Mouse (Mus musculus): ENCODE data around the gene Atrn. TPM values are rescaled to one million over a fixed set of nuclear protein-coding genes. Genes with fewer than 3 reads are reported as not detected.

Atrn gene
- polyA plus RNA-seq, 1 experiment, result 16.4 TPM

- Histone ChIP-seq H3K4me1 (ENCODE audit: control insufficient read depth, insufficient read depth, low read length) (peaks cover 9% of the 10 kb centered on the region), H3K4me3 (replicated peaks; ENCODE audit: extremely low read depth, low read depth, low read length) (no peak overlapping the region)
- whole genome bisulfite sequencing, result 8% methylated on average over 10 of the region's 10 CpGs
- no peak for DNase-seq
- TF ChIP-seq CTCF (IDR thresholded peaks at IDR 0.05; ENCODE audit: insufficient read depth, low read length) (peak; percentile 57), POLR2A (IDR thresholded peaks at IDR 0.05; ENCODE audit: borderline replicate concordance, extremely low read depth, low read depth, low read length) (no peak)
Measured at GRCm38 (mm10) chr2:131056191-131056590, 149.9 kb downstream of the Atrn start.

GRCm38 (mm10) chr2:131058672-131059071 is 152.4 kb downstream of the Atrn start:
- DNase-seq, result no peak
- H3K4me1 ChIP-seq (ENCODE audit: control insufficient read depth, insufficient read depth, low read length), result peaks cover 9% of the 10 kb centered on the region

GRCm38 (mm10) chr2:131059377-131059776 is 153.1 kb downstream of the Atrn start:
- 15% methylated on average over 1 of the region's 1 CpGs for WGBS
- H3K4me1 ChIP-seq (ENCODE audit: control insufficient read depth, insufficient read depth, low read length), result peaks cover 3% of the 10 kb centered on the region
- TF ChIP-seq POLR2A (IDR thresholded peaks at IDR 0.05; ENCODE audit: borderline replicate concordance, extremely low read depth, low read depth, low read length) (no peak), CTCF (IDR thresholded peaks at IDR 0.05; ENCODE audit: insufficient read depth, low read length) (no peak)
- no peak overlapping the region for H3K4me3 ChIP-seq (replicated peaks; ENCODE audit: extremely low read depth, low read depth, low read length)
- DNase-seq, result peak; percentile 33

More at GRCm38 (mm10) chr2:131058672-131059071, 152.4 kb downstream of the Atrn start:
- H3K4me3 ChIP-seq (replicated peaks; ENCODE audit: extremely low read depth, low read depth, low read length), result no peak overlapping the region
- 90% methylated on average over 8 of the region's 8 CpGs for WGBS
- no peak for TF ChIP-seq CTCF (IDR thresholded peaks at IDR 0.05; ENCODE audit: insufficient read depth, low read length)
- TF ChIP-seq POLR2A (IDR thresholded peaks at IDR 0.05; ENCODE audit: borderline replicate concordance, extremely low read depth, low read depth, low read length), result no peak

GRCm38 (mm10) chr2:131059781-131060540 is 153.7 kb downstream of the Atrn start:
- Histone ChIP-seq H3K4me1 (ENCODE audit: control insufficient read depth, insufficient read depth, low read length) (peaks cover 3% of the 10 kb centered on the region), H3K4me3 (replicated peaks; ENCODE audit: extremely low read depth, low read depth, low read length) (no peak overlapping the region)
- no peak for TF ChIP-seq POLR2A (IDR thresholded peaks at IDR 0.05; ENCODE audit: borderline replicate concordance, extremely low read depth, low read depth, low read length)
- DNase-seq, result no peak
- WGBS, result 66% methylated on average over 9 of the region's 9 CpGs

- Histone ChIP-seq H3K4me3 (replicated peaks; ENCODE audit: extremely low read depth, low read depth, low read length) (no peak overlapping the region), H3K4me1 (ENCODE audit: control insufficient read depth, insufficient read depth, low read length) (no peaks in the 10 kb centered on the region; the same call in 1 of the 2 replicates)
- WGBS, result 71% methylated on average over 6 of the region's 6 CpGs
- no peak for TF ChIP-seq CTCF (IDR thresholded peaks at IDR 0.05; ENCODE audit: insufficient read depth, low read length)
- no peak for DNase-seq
Measured at GRCm38 (mm10) chr2:131060784-131061183, 154.5 kb downstream of the Atrn start.

GRCm38 (mm10) chr2:131061607-131062006 is 155.3 kb downstream of the Atrn start:
- no peak for DNase-seq
- TF ChIP-seq POLR2A (IDR thresholded peaks at IDR 0.05; ENCODE audit: borderline replicate concordance, extremely low read depth, low read depth, low read length) (no peak), CTCF (IDR thresholded peaks at IDR 0.05; ENCODE audit: insufficient read depth, low read length) (no peak)
- 54% methylated on average over 5 of the region's 5 CpGs for WGBS
- Histone ChIP-seq H3K4me1 (ENCODE audit: control insufficient read depth, insufficient read depth, low read length) (no peaks in the 10 kb centered on the region; the same call in 1 of the 2 replicates), H3K4me3 (replicated peaks; ENCODE audit: extremely low read depth, low read depth, low read length) (no peak overlapping the region)

- TF ChIP-seq CTCF (IDR thresholded peaks at IDR 0.05; ENCODE audit: insufficient read depth, low read length) (no peak), POLR2A (IDR thresholded peaks at IDR 0.05; ENCODE audit: borderline replicate concordance, extremely low read depth, low read depth, low read length) (no peak)
- WGBS, result 5% methylated on average over 22 of the region's 27 CpGs
- DNase-seq, result no peak
- Histone ChIP-seq H3K4me1 (ENCODE audit: control insufficient read depth, insufficient read depth, low read length) (no peaks in the 10 kb centered on the region; the same call in 1 of the 2 replicates), H3K4me3 (replicated peaks; ENCODE audit: extremely low read depth, low read depth, low read length) (peak within 1 kb of the TSS; percentile 25)
Measured at GRCm38 (mm10) chr2:131063404-131063864, 157.1 kb downstream of the Atrn start, which contains the start of gene Adam33. Adam33 (minus strand) TSS chr2:131063814.

GRCm38 (mm10) chr2:131066342-131066741 is 160.0 kb downstream of the Atrn start:
- TF ChIP-seq CTCF (IDR thresholded peaks at IDR 0.05; ENCODE audit: insufficient read depth, low read length) (no peak), POLR2A (IDR thresholded peaks at IDR 0.05; ENCODE audit: borderline replicate concordance, extremely low read depth, low read depth, low read length) (no peak)
- no peak overlapping the region for H3K4me3 ChIP-seq (replicated peaks; ENCODE audit: extremely low read depth, low read depth, low read length)
- WGBS, result 59% methylated on average over 9 of the region's 9 CpGs
- DNase-seq, result no peak
- no peaks in the 10 kb centered on the region for H3K4me1 ChIP-seq (ENCODE audit: control insufficient read depth, insufficient read depth, low read length)

GRCm38 (mm10) chr2:131067481-131067880 is 161.2 kb downstream of the Atrn start:
- WGBS, result 50% methylated on average over 6 of the region's 6 CpGs
- DNase-seq, result no peak

GRCm38 (mm10) chr2:131072536-131072935 is 166.2 kb downstream of the Atrn start:
- no peak for DNase-seq
- no peaks in the 10 kb centered on the region for H3K4me1 ChIP-seq (ENCODE audit: control insufficient read depth, insufficient read depth, low read length)
- 88% methylated on average over 10 of the region's 10 CpGs for WGBS
- no peak overlapping the region for H3K4me3 ChIP-seq (replicated peaks; ENCODE audit: extremely low read depth, low read depth, low read length)
- no peak for TF ChIP-seq CTCF (IDR thresholded peaks at IDR 0.05; ENCODE audit: insufficient read depth, low read length)
- TF ChIP-seq POLR2A (IDR thresholded peaks at IDR 0.05; ENCODE audit: borderline replicate concordance, extremely low read depth, low read depth, low read length), result no peak

More at GRCm38 (mm10) chr2:131067481-131067880, 161.2 kb downstream of the Atrn start:
- no peaks in the 10 kb centered on the region for H3K4me1 ChIP-seq (ENCODE audit: control insufficient read depth, insufficient read depth, low read length)
- TF ChIP-seq CTCF (IDR thresholded peaks at IDR 0.05; ENCODE audit: insufficient read depth, low read length) (no peak), POLR2A (IDR thresholded peaks at IDR 0.05; ENCODE audit: borderline replicate concordance, extremely low read depth, low read depth, low read length) (no peak)
- H3K4me3 ChIP-seq (replicated peaks; ENCODE audit: extremely low read depth, low read depth, low read length), result no peak overlapping the region

Other genes starting within 250 kb of the Atrn start
- 61.0 and 70.3 TPM in 2 replicates for gene Ddrgk1, start 241.8 kb upstream of the Atrn start, polyA plus RNA-seq (2012; rRNA removed)
- 16.5 and 17.1 TPM in 2 replicates for gene Itpa, start 238.9 kb upstream of the Atrn start, polyA plus RNA-seq (2012; rRNA removed)
- 1.7 TPM in 2 replicates for gene Slc4a11, start 209.0 kb upstream of the Atrn start, polyA plus RNA-seq (2012; rRNA removed)
- gene 4930402H24Rik, start 89 bp upstream of the Atrn start, polyA plus RNA-seq (2012; rRNA removed), result 51.6 and 55.9 TPM in 2 replicates
- gene Gfra4, start 136.6 kb downstream of the Atrn start, polyA plus RNA-seq (2012; rRNA removed), result 7.3 and 10.9 TPM in 2 replicates
- 28.8 and 34.5 TPM in 2 replicates for gene Adam33, start 157.3 kb downstream of the Atrn start, polyA plus RNA-seq (2012; rRNA removed)
- 14.7 and 18.5 TPM in 2 replicates for gene Siglec1, start 180.3 kb downstream of the Atrn start, polyA plus RNA-seq (2012; rRNA removed)
- 56.2 and 58.3 TPM in 2 replicates for gene Hspa12b, start 220.8 kb downstream of the Atrn start, polyA plus RNA-seq (2012; rRNA removed)
- not detected in 2 replicates for gene Gm11037, start 227.0 kb downstream of the Atrn start, polyA plus RNA-seq (2012; rRNA removed)

Data from lung, adult 2 months (tissue).